Mouse (Mus musculus): Measurements from ENCODE around the gene Fig4. TPM values are rescaled to one million over a fixed set of nuclear protein-coding genes. Genes with fewer than 3 reads are reported as not detected.

Fig4 gene
- total RNA-seq, 2 experiments from 2014 or later = 5.5 TPM

DNA sequence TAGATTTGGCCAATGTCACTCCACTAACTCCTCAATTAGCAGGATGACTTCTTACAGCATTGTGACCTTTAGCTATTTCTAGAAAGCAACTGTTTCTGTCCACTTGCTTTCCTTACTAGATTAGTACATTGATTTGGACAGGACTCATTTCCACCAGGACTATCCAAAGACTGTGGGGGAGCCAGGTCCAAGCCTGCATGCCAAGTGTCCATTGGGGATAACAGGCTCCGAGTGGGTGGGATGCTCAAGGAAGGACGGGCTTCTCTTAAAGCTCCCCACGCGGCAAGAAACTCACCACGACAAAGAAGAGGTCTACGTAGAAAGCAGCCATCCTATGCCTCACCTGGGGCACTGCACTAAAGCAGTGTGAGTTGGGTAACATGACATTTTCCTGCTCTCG lies 75.4 kb downstream of the Fig4 start:
- intact Hi-C loops (cut with DNase I) = no loop called here
- DNase-seq = no peak

DNA sequence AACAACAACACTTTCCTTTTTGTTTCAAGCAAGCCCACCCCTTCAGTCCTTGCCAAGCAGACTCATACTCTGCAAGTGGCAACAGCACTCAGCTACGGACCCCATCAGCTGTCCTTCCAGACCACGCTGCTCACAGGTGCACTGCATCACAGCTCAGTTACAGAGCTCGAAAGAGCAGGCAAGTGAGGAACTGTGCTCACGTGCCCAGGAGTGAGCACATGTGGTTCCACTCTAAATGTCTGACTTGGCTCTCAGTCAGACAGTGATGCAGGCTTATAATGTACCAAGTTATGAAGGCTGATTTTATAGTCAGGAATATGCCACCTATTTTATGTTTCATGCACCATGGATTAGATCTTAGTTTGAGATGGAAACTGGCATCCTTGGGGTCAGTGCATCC lies 79.6 kb downstream of the Fig4 start:
- intact Hi-C loops (cut with DNase I) = no loop called here
- DNase-seq = no peak

- intact Hi-C loops (cut with DNase I) = no loop called here
- DNase-seq = no peak
These were observed 81.9 kb downstream of the Fig4 start for GRCm38 (mm10) chr10:41221204-41221603.

DNA sequence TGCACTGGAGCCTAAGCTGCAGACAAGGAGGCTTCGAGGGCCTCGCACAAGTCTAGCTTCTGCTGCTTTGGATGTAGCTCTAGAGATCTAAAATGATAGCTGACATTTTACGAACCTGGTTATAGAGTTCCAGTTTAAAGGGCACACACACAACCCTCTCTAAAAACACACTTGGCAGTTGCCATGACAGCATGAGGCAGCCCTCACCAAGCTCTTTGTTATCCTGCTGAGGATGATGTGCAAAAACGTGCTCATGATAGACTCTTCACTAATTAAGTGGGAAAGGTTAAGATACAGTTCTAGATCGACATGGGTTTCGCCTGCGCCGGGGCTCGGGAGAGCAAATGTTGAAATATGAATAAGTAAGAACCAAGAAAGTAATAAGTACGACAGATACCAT lies 84.2 kb downstream of the Fig4 start:
- intact Hi-C loops (cut with DNase I) = no loop called here
- no peak for DNase-seq

- intact Hi-C loops (cut with DNase I) = no loop called here
- DNase-seq = no peak
These were observed 89.0 kb downstream of the Fig4 start for GRCm38 (mm10) chr10:41214083-41214482.

GRCm38 (mm10) chr10:41209538-41209937 lies 93.5 kb downstream of the Fig4 start:
- no peak for DNase-seq
- intact Hi-C loops (cut with DNase I) = no loop called here

GRCm38 (mm10) chr10:41208860-41209377 lies 94.1 kb downstream of the Fig4 start:
- intact Hi-C loops (cut with DNase I) = no loop called here
- no peak for DNase-seq

GRCm38 (mm10) chr10:41205647-41206046 lies 97.4 kb downstream of the Fig4 start:
- DNase-seq = no peak
- intact Hi-C loops (cut with DNase I) = no loop called here

GRCm38 (mm10) chr10:41204637-41205315 lies 98.3 kb downstream of the Fig4 start:
- no peak for DNase-seq
- intact Hi-C loops (cut with DNase I) = no loop called here

GRCm38 (mm10) chr10:41204191-41204590 lies 98.9 kb downstream of the Fig4 start:
- intact Hi-C loops (cut with DNase I) = no loop called here
- DNase-seq = no peak

DNA sequence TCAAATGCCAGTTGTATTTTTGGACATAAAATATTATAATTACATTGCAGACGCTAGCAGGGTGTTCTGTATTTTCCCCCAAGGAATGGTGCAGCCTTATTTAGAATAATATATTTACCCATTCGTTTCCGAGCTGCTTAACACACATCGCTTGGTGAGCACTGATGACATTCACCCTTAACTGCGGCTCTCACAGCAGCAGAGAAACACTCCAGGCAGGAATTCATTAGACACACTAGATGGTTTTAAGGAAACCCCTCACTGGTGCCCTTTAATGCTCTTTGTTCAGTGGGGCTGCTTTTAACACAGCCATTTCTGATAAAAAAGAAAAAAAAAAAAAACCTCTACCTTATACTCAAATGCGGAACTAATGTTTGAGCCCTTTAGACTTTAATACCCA lies 104.3 kb downstream of the Fig4 start:
- intact Hi-C loops (cut with DNase I) = no loop called here

GRCm38 (mm10) chr10:41197788-41198187 lies 105.3 kb downstream of the Fig4 start:
- no peak for DNase-seq
- intact Hi-C loops (cut with DNase I) = no loop called here

More for the DNA sequence above, 104.3 kb downstream of the Fig4 start:
- DNase-seq = no peak

- intact Hi-C loops (cut with DNase I) = no loop called here
- DNase-seq = no peak
These were observed 106.8 kb downstream of the Fig4 start for GRCm38 (mm10) chr10:41196295-41196694.

- DNase-seq = no peak
- intact Hi-C loops (cut with DNase I) = no loop called here
These were observed 113.7 kb downstream of the Fig4 start for GRCm38 (mm10) chr10:41189392-41189791.

DNA sequence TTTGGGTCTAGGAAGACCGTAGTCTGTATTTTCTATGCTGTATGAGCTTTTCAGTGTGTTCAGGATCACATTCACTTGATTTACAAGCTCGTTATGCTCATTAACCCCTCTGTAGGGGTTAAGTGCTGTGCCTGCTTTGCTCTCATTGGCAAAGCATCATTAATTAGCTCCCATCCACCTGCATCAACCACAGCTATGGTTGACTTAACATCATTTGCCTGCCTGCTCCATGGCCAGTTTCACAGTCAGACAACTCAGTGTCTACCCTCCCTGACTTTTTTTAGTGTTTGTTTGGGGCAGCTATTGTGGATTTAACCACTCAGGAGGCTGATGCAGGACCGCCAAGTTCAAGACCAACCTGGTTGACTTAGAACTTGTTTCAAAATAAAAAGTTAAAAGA lies 119.1 kb downstream of the Fig4 start:
- intact Hi-C loops (cut with DNase I) = no loop called here
- DNase-seq = no peak

- intact Hi-C loops (cut with DNase I) = no loop called here
- DNase-seq = no peak
These were observed 120.4 kb downstream of the Fig4 start for GRCm38 (mm10) chr10:41182644-41183043.

DNA sequence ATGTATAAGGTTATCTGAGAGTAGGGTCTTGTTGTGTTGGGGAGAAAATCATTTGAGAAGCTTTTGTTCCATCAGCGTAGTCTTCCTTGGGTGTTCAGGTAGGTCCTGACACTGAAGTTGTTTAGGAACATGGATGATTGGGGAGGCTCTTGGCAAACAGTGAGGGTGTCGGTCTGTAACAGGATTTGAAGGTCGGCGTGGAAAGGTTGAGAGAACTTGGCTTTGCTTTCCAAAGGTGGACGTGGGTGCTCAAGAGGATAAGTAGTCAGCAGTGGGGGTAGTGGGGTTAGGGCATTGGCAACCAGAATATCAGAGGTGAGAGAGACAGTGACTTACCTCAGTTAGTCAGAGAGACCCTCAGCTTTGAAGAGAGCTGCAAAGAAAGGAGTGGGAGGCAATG lies 136.9 kb downstream of the Fig4 start:
- intact Hi-C loops (cut with DNase I) = no loop called here
- DNase-seq = no peak

DNA sequence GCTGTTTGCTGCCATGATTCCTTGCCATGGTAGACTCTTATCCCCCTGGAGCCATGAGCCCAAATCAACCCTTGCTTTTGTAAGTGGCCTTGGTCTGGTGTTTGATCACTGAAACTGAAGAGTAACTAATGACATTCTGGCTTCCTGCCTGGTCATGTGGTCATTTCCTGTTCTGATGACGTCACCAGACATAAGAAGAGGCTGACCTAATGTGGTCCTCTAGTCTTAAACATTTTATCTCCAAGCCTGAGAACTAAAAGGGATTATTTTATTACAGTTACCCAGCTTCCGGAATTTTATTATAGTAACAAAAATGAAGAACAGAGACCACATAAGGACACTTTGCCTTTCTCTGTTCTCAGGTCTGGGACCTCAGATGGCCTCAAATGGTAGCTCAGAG lies 140.0 kb downstream of the Fig4 start:
- intact Hi-C loops (cut with DNase I) = no loop called here
- no peak for DNase-seq

DNA sequence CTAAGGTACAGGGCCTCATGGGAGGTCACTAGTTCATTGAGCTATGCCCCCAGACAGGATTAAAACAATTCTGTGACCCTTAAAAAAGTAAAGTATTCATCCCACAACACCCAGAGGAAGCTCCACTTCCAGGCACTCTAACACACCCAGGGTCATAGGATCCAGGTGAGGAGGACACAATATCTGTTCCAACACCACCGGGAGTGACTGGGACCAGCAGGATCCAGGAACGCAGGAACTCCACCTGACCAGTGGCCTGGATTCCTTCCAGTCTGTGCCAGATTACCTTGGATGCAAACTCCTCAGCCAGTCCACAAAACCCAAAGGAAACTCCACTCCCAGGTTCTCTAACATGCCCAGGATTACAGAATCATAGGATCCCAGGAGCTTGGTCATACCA lies 145.8 kb downstream of the Fig4 start:
- intact Hi-C loops (cut with DNase I) = no loop called here

DNA sequence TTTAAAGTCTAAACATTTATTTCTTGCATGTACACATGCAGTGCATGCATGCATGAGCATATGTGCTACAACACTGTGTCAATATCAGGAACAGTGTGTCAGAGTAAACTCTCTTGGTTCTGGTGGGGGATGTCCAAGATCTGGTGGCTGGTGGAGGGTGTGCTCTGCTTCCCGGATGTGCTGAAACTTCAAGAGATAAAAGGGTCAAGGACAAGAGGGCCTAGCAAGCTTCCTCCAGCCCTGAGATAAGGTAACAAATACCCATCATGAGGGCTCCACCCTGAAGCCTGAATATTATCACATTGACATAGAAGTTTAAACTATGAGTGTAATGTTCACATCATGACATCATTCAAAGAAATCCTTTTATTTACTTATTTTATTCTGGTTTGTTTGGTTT lies 146.4 kb downstream of the Fig4 start:
- DNase-seq = no peak
- intact Hi-C loops (cut with DNase I) = no loop called here

More for the DNA sequence above, 145.8 kb downstream of the Fig4 start:
- no peak for DNase-seq

GRCm38 (mm10) chr10:41153229-41153750 lies 149.8 kb downstream of the Fig4 start:
- intact Hi-C loops (cut with DNase I) = no loop called here

GRCm38 (mm10) chr10:41151901-41152300 lies 151.2 kb downstream of the Fig4 start:
- DNase-seq = no peak
- intact Hi-C loops (cut with DNase I) = no loop called here

More at GRCm38 (mm10) chr10:41153229-41153750, 149.8 kb downstream of the Fig4 start:
- DNase-seq = no peak

All from gastrocnemius, postnatal 36 days (tissue).